Mouse (Mus musculus) stomach, postnatal 0 days (tissue): ENCODE measurements around the gene Zfp704.

Experiments used
- CTCF ChIP-seq: IDR thresholded peaks from 2 replicates; pipeline ENCODE4 v1.5.1; 2016; ENCODE audit warnings: antibody characterized with exemption, low read depth, mild to moderate bottlenecking, moderate library complexity
- EP300 ChIP-seq: optimal IDR thresholded peaks from 2 replicates; pipeline ENCODE3; 2016; ENCODE audit warnings: antibody characterized with exemption

- TF ChIP-seq CTCF: no peak
- TF ChIP-seq EP300: no peak
These were observed 135.6 kb downstream of the Zfp704 start for GRCm38 (mm10) chr3:9474331-9474730.
